Mouse (Mus musculus): Measurements from ENCODE around the gene Dynlt3. TPM values are rescaled to one million over a fixed set of nuclear protein-coding genes. Genes with fewer than 3 reads are reported as not detected.

The Dynlt3 gene
- polyA plus RNA-seq, 1 experiment from 2014 or later = 43.9 TPM

Other genes with a start within 250 kb of the Dynlt3 start
- 0.51 and 0.54 TPM in 2 replicates for gene Cybb, start 175.2 kb downstream of the Dynlt3 start, polyA plus RNA-seq (2014; fragmentation: Nextera tagmentation; extraction: Ambion mirVana)
- not detected in 2 replicates for gene H2al1o, start 90.6 kb downstream of the Dynlt3 start, polyA plus RNA-seq (2014; fragmentation: Nextera tagmentation; extraction: Ambion mirVana)
- gene Hypm, start 183.9 kb upstream of the Dynlt3 start, polyA plus RNA-seq (2014; fragmentation: Nextera tagmentation; extraction: Ambion mirVana) = not detected in 2 replicates
- gene H2al3, start 186.7 kb upstream of the Dynlt3 start, polyA plus RNA-seq (2014; fragmentation: Nextera tagmentation; extraction: Ambion mirVana) = not detected in 2 replicates
- 0.90 and 1.0 TPM in 2 replicates for gene Sytl5, start 222.6 kb upstream of the Dynlt3 start, polyA plus RNA-seq (2014; fragmentation: Nextera tagmentation; extraction: Ambion mirVana)

All from forebrain, embryonic 14.5 days (tissue).